Mouse (Mus musculus): Measurements from ENCODE around the gene Spop.

Gene Spop

DNA sequence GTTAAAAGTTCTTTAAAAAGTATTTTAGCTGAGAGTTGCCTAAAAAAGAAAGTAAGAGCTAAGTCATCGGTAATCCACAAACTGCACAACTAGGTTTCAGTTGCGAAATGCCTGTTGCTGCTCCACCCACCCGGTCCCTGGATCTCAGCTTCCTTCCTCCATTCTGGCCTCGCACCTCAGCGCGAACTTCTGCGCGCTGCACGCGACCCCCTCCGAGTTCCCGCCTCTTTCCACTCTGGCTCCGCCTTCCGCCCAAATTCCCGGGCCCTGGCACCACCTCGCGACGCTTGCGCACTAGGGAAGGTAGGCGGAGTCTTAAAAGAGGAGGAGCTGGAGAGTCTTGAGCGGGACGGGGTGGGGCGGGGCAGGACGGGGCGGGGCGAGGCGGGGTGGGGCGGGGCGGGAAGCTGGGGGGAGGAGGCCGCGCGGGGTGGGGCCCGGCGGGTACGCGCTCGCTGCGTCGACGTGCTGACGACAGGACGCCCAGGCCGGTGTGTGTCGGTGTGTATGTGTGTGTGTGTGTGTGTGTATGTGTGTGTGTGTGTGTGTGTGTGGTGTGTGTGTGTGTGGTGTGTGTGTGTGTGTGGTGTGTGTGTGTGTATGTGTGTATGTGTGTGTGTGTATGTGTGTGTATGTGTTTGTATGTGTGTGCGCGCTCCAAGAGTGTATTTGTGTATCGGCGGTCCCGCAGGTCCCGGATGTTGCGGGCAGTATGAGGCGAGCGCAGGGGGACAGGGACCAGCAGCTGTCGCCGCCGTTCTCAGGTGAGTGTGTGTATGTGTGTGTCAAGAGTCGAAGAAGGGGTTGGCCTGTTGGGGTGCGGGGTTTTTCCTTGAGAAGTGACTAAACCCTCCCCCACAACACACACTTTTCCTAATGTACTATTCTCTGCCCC is at the start of gene Spop:
TSS of gene Spop (plus strand) at position 440 of the 895 bp plus-strand sequence.
- DNase-seq (ENCODE audit: low read depth), result peak; percentile 99

GRCm38 (mm10) chr11:95364388-95364787 is 49.5 kb upstream of the Spop start:
- no peak for DNase-seq (ENCODE audit: low read depth)

DNA sequence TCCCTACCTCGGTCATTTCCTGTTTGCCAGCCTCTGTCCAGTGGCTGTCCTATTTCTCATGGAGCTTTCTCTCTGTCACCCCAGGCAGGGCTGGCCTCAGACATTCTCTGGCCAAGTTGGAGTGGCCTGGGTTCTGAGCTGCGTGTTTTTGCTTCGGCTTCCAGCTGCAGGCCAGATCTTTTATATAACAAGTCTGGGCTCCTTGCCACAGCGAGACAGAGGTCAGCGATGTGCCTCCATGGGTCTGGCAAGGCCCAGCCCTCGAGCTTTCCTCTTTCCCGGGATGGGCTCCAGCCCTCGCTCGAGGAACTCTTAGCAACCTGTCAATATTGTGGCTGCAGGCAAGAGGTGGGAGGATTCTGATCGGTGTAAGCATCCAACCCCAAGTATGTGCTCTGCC is 48.3 kb upstream of the Spop start:
- no peak for DNase-seq (ENCODE audit: low read depth)

DNA sequence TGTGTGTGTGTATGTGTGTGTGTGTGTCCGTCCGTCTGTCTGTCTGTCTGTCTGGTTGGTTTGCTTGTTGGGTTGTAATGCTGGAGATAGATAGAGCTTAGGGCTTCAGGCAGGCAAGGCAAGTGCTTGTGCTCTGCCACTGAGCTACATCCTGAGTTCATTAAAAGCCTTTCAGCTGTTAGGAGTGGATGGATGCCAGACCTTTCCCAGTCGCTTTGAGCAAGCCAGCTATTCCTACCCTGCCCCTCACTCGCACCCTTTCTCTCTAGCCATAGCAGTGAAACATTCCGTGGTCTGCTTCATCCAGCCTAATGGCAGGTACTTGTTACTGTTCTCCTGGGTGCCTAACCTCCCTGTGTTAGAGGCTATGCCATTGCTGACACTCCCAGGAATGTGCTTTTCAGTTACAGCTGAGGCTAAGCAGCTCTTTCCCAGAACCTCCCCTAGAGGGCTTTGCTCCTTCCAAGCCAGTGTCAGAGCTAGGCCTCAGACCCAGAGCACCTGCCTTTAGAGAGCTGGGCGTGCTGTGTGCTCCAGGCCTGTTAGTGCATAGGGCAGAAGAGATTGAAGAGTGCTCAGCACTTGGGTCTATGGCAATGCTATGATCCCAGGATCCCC is 47.5 kb upstream of the Spop start:
- no peak for DNase-seq (ENCODE audit: low read depth)

DNA sequence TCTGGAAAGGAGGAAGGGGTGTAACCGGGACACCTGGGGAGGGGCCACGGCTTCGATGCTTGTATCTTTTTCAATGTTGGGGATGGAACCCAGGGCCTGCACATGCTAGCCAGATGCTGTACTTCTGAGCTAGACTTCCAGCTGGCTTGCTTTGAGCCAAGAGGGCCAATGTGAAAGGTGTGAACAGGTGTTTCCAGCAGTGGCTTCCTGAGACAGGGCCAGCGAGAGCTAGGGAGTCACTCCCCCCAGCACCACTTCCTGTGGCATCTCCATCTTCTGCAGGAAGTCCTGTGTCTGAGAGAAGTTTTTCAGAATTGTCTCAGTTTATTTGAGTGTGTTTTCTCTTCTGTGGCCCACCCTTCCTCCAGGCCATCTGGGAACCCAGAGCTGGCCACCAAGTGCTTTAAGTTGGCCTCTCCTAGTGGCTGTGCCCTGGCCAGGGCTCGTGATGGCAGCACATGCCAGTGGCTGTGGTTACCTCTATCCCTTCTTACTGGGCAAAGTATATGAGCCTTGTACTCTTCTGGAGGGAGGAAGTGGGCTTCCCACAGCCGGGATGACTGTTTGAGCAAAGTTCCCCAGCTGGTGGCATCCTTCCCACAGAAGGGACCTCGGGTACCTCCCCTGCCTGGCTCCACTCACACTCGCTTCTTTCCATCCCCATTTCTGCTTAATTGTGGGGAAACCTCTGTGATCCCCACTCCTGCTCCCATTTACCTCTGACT is 46.7 kb upstream of the Spop start:
- peak; percentile 75 for DNase-seq (ENCODE audit: low read depth)

DNA sequence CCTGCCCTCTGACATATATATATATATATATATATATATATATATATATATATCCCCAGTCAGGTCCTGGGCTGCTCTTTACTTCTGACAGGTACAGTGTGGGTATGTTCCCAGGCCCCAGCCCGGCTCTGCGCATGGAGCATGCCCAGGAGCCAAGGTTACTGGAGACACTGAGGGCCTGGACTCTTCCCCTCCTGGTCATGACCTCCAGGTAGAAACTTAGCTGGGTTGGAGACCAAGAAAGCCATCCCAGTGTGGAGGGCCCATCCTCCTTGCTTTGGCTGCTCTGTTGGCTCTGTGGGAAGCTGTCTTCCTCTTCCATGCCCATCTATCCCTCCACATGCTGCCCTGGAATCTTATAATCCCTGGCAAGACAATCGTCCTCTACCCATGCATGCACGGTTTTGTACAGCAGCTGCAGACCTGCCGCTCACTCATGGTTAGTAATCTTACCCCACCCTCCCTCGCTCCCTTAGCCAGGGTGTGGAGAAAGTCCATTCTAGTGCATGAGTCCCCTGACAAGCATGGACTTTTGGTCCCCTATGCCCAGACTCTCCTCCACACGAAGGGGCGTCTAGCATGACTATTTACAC is 45.6 kb upstream of the Spop start:
- no peak for DNase-seq (ENCODE audit: low read depth)

DNA sequence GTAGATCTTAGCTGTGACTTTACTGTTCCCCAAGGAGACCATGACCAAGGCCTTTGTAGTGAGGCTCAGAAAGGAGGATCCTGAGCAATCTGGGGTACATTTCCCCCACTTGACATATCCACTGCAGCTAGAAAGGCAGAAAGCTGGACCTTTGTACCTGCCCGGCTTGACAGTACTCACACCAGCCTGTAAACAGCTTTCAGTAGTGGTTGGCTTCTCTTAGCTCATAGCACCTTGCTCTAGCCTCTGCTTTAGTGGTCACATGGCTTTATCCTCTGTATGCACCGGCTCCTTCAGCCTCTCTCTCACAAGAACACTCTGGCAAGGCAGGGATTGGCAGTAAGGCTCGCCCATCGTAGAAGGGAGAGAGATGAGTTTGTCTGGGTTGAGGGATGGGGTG is 45.0 kb upstream of the Spop start:
- no peak for DNase-seq (ENCODE audit: low read depth)

DNA sequence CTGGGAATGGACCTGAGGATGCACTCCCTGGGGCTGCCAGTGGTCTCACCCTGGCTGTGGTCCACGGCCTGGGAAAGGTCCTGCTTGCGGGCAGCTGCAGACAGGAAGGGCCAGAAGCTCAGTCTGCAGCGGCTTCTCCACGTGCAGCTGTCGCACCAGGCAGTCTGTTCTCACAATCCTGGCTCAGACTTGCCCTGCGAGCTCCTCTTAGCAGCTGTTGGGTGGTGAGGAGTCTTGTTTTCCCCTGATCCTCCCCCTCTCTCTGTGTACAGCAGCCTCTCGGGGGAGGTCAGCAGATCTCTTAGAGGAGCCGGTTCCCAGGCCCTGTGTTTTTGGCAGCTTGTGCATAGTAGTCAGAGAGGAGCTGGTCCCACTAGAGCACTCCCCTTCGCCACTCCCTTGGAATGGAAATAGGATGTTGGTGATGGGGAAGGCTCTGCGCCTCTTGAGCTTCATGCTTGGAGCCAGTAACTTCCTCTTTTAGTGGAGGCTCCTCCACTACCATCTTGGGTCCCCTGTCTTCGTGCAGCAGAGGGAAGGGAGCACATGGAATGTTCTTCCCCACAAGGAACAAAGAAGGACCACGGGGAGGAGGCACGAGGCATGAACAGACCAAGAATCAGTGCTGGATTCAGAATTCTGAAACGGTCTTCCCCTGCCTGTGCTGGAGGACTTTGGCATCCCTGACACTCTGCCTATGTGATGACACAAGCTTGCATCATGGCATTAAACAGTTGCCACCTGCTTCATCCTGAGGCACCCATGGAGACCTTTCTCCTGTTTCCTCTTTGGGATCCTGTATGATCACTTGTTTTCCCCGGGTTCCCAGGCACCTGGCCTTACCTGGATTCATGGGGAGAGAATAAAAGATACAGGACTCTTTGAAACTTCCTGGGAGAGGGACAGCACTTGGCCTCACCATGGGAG is 43.7 kb upstream of the Spop start:
- DNase-seq (ENCODE audit: low read depth), result no peak

DNA sequence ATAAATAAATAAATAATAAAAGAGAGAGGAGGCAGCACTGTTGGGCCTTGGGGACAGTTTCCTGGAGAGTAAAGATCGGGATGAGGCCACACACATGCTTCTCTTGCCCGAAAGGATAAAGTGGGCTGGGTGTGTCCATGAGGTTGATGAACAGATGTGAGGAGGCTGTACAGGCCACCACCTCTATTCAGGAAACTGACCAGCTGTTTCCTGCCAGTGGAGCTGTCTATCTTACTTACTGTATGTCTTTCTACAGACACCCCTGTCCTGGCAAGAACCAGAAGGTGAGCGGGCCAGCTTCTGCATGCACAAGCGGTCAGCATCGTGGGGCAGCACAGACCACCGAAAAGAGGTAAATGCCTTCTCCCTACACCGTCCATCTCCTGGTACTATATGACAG is 42.7 kb upstream of the Spop start:
- DNase-seq (ENCODE audit: low read depth), result no peak

GRCm38 (mm10) chr11:95378926-95379325 is 35.0 kb upstream of the Spop start:
- peak; percentile 36 for DNase-seq (ENCODE audit: low read depth)

DNA sequence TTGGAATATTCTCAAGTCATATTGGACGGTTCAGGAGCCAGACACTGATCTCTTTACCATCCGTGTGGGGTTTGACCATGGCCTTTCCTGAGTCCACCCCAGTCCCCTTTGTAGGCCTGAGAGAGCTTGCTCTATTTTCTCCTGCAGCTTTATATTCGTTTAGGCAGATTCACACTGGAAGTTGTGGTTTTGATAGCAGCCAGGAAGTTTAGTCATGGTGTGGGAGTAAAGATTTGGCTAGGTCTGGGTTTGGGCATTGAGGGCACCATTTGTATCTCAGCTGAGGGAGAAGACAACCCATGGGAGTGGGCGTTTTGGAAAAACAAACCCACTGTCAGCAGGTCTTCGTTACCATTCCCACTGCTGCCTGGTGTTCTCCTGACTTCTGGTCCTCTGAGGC is 34.3 kb upstream of the Spop start:
- DNase-seq (ENCODE audit: low read depth), result no peak

DNA sequence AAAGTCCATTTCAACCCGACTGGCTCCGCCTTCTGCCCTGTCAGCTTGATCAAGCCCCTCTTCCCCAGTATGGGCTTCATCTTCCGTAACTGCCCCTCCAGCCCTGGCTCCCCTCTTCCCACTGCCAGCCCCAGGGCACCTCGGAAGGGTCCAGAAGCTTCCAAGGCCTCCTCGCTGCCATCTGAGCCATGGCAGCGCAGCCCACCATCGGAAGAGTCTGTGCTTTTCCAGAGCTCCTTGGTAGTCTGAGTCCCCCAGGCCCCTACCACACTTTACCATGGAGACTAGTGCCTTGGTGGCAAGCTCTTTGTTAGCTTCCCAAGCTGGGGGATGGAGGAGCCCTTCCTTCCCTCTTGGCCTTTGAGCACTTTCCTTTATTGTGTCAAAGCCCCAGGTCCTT is 33.2 kb upstream of the Spop start:
- DNase-seq (ENCODE audit: low read depth), result no peak

DNA sequence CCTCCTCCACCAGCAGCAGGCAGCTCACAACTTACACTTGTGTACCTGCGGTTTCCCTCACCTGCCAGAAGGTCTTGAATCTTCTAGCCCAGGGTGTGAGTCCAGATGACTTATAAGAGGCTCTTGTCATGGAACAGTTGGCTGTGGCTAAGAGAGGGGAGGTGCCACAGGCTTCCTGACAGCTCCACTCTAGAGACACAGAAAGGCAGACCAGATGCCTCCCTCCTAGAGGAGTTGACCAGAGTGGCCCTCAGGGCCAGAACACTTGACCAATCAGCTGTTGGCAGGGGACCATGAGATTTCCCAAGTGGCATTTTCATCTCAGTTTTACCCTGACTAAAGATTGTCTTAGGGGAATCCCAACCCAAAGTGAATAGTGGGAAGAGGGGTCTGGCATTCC is 32.7 kb upstream of the Spop start:
- no peak for DNase-seq (ENCODE audit: low read depth)

DNA sequence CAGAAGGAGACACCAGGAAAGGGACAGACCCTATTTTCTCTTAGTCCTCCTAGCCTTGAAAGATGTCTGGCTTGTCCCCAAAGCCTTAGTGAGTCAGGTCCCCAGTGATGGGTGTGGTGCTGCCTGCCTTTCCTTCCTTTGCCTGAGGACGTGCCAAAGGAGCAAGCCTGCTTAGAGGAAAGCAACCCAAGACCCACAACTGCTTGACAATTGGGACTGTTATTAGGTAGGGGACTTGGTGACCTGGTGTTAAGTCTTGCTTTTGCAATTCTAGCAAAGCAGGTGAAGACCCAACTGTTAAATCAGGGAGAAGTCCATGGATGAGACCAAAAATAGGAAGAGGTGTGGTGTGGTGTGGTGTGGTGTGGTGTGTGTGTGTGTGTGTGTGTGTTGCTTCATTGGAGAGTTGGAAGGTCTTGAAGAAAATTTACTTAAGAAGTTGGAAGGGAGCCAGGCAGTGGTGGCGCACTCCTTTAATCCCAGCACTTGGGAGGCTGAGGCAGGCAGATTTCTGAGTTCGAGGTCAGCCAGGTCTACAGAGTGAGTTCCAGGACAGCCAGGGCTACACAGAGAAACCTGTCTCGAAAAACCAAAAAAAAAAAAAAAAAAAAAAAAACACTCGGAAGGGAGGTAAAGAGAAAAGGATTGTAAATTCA is 30.4 kb upstream of the Spop start:
- peak; percentile 30 for DNase-seq (ENCODE audit: low read depth)

GRCm38 (mm10) chr11:95384004-95384318 is 29.9 kb upstream of the Spop start:
- DNase-seq (ENCODE audit: low read depth), result no peak

DNA sequence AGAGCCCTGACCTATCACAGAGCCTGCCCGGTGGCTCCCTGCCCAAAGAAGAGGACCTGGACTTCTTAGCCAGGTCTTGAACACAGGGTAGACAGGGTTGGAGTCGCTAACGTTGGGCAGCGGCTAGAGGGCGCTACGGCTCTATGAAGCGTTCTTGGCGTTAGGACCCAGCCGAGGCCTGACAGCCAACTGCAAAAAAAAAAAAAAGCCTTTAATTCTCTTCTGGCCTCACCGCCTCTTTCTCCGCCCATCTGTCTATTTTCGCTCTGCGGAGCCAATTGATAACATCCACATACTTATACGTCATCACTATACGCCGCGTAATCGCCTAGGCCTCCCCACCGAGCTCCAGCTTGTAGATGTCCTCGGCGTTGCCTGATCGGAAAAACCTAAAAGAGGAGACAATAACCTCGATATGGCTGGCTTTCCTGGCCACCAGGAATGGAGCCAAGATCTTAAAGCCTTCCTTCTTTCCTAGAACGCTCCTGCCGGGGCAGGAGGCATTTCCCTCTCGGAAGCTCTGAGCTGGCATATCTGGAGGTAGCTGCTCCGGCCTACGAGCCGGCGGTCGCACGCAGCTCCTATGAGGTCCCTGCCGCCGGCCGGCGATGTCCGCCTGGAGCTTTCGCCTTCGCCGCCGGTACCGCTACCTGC is 29.4 kb upstream of the Spop start, which contains the start of gene Slc35b1:
TSS of gene Slc35b1 (plus strand) at position 374 of the 654 bp plus-strand sequence.
- DNase-seq (ENCODE audit: low read depth), result peak; percentile 99

- DNase-seq (ENCODE audit: low read depth), result no peak
Observed at GRCm38 (mm10) chr11:95384973-95385320, 28.9 kb upstream of the Spop start.

DNA sequence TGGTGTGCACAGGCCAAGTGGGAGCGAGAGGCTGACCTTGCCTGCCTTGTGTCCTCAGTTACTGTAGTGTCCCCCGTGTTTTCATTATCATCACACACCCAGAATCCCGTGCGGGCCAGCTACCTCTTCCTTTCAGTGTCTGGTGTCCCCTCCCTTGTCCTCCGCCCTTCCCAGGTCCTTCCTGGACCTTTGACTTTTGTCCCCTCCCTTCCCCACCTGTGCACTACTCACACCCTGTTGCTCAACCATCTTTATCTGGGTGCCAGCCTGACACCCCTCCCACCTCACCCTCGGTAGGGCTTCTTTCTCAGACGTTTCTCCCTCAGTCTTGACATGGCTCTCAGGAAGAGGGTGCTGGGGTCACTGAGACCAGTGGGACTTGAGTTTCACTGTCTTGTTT is 26.5 kb upstream of the Spop start:
- no peak for DNase-seq (ENCODE audit: low read depth)

DNA sequence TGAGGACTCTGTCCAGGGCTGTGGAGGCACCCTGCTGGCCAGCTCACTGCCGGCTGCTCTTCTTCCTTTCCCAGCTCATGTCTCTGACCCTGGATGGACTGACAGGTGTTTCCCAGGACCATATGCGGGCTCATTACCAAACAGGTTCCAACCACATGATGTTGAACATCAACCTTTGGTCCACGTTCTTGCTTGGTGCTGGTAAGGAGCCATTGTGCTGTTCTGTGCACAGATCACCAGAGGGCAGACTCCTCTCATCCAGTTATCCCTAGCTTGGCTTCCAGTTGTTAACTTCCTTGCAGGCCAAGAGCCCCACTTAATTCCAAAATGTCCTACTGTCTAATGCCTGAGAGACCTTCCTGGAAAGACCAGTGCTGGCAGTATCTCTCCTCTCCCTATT is 24.9 kb upstream of the Spop start:
- DNase-seq (ENCODE audit: low read depth), result no peak

- no peak for DNase-seq (ENCODE audit: low read depth)
Observed at GRCm38 (mm10) chr11:95390420-95390819, 23.5 kb upstream of the Spop start.

- no peak for DNase-seq (ENCODE audit: low read depth)
Observed at GRCm38 (mm10) chr11:95391201-95391600, 22.7 kb upstream of the Spop start.
